Mouse (Mus musculus) bone marrow, adult 2 months (tissue): ENCODE data around the gene Mettl17. TPM values are rescaled to one million over a fixed set of nuclear protein-coding genes. Genes with fewer than 3 reads are reported as not detected.

ENCODE experiments used
- H3K27ac ChIP-seq: fragments of 200-500 bp; 2 replicates; pipeline ENCODE4 v1.5.1; 2012; ENCODE audit warnings: low read depth, mild to moderate bottlenecking, control low read depth, inconsistent platforms, low read length; ENCODE audit not compliant: control insufficient read depth, poor library complexity, insufficient read depth
- H3K4me1 ChIP-seq: fragments of 200-500 bp; 2 replicates; pipeline ENCODE4 v1.6.1; 2011; ENCODE audit warnings: low read length; ENCODE audit not compliant: control insufficient read depth, insufficient read depth
- H3K4me3 ChIP-seq: fragments of 200-500 bp; replicated peaks from 2 replicates; pipeline ENCODE3; 2011; ENCODE audit warnings: mild to moderate bottlenecking, low read depth, low read length, control low read depth; ENCODE audit not compliant: control insufficient read depth
- CTCF ChIP-seq: fragments of 200-500 bp; IDR thresholded peaks from 2 replicates; pipeline ENCODE4 v1.5.1; 2011; ENCODE audit warnings: low read length, control low read depth; ENCODE audit not compliant: control insufficient read depth, insufficient read depth
- POLR2A ChIP-seq: fragments of 200-500 bp; IDR thresholded peaks from 2 replicates; pipeline ENCODE4 v1.6.1; 2011; ENCODE audit warnings: low read depth, mild to moderate bottlenecking, control low read depth, low read length, borderline replicate concordance; ENCODE audit not compliant: control insufficient read depth
- WGBS: fragments of 180-500 bp; shearing (Covaris S2); methylation state at CpG from one replicate; pipeline ENCODE4 v1.1.7; 2018; 5-methylcytosine and 5-hydroxymethylcytosine counted together
- polyA plus RNA-seq: library from polyadenylated mRNA; stranded (reverse); fragments of >200 nt; gene quantifications from 2 replicates; pipeline ENCODE4 v1.2.4, GENCODE M21; 2011; ENCODE audit warnings: low replicate concordance; ENCODE audit not compliant: missing spikeins, insufficient read depth, insufficient read length

Gene Mettl17
- polyA plus RNA-seq, 1 experiment, result 25.1 TPM

GRCm38 (mm10) chr14:51904706-51905105 is 20.1 kb downstream of the Mettl17 start:
- TF ChIP-seq POLR2A (no peak), CTCF (no peak)
- WGBS, result 64% methylated on average over 7 of the region's 7 CpGs
- H3K27ac ChIP-seq, result no peak overlapping the region
- no peak overlapping the region for H3K4me3 ChIP-seq
- H3K4me1 ChIP-seq, result no peaks in the 10 kb centered on the region

GRCm38 (mm10) chr14:51906102-51906501 is 21.5 kb downstream of the Mettl17 start:
- no peak for TF ChIP-seq CTCF
- no peak for TF ChIP-seq POLR2A

GRCm38 (mm10) chr14:51911301-51911700 is 26.7 kb downstream of the Mettl17 start:
- no peaks in the 10 kb centered on the region; the same call in 1 of the 2 replicates for H3K4me1 ChIP-seq
- 86% methylated on average over 10 of the region's 10 CpGs for WGBS
- H3K4me3 ChIP-seq, result no peak overlapping the region
- H3K27ac ChIP-seq, result no peak overlapping the region
- TF ChIP-seq POLR2A (no peak), CTCF (no peak)

More at GRCm38 (mm10) chr14:51906102-51906501, 21.5 kb downstream of the Mettl17 start:
- 63% methylated on average over 11 of the region's 11 CpGs for WGBS
- no peak overlapping the region for H3K4me3 ChIP-seq
- H3K4me1 ChIP-seq, result no peaks in the 10 kb centered on the region
- H3K27ac ChIP-seq, result no peak overlapping the region

- Histone ChIP-seq H3K27ac (no peak overlapping the region), H3K4me1 (no peaks in the 10 kb centered on the region; the same call in 1 of the 2 replicates), H3K4me3 (peak overlapping the region; percentile 64)
- no peak for TF ChIP-seq CTCF
- TF ChIP-seq POLR2A, result no peak
- 19% methylated on average over 14 of the region's 14 CpGs for WGBS
These were observed 27.9 kb downstream of the Mettl17 start for GRCm38 (mm10) chr14:51912391-51913061.

GRCm38 (mm10) chr14:51913062-51913959 is 28.7 kb downstream of the Mettl17 start:
- under 1% methylated on average over 58 of the region's 58 CpGs for WGBS
- H3K4me3 ChIP-seq, result peak overlapping the region; percentile 64
- no peaks in the 10 kb centered on the region; the same call in 1 of the 2 replicates for H3K4me1 ChIP-seq
- H3K27ac ChIP-seq, result peak overlapping the region; percentile 66; the same call in 1 of the 2 replicates
- no peak for TF ChIP-seq POLR2A
- no peak for TF ChIP-seq CTCF

GRCm38 (mm10) chr14:51913960-51914762 is 29.5 kb downstream of the Mettl17 start, which contains the start of gene Ndrg2:
Gene Ndrg2, minus strand, starts transcription at chr14:51914158.
- H3K4me3 ChIP-seq, result peak within 1 kb of the TSS; percentile 64
- peak within 1 kb of the TSS; percentile 66; the same call in 1 of the 2 replicates for H3K27ac ChIP-seq
- WGBS, result 10% methylated on average over 22 of the region's 23 CpGs
- TF ChIP-seq CTCF (no peak), POLR2A (no peak)
- no peaks in the 10 kb centered on the region; the same call in 1 of the 2 replicates for H3K4me1 ChIP-seq

- TF ChIP-seq POLR2A (no peak), CTCF (no peak)
- 1% methylated on average over 3 of the region's 3 CpGs for WGBS
- Histone ChIP-seq H3K4me1 (no peaks in the 10 kb centered on the region; the same call in 1 of the 2 replicates), H3K27ac (no peak overlapping the region), H3K4me3 (no peak overlapping the region)
These were observed 30.4 kb downstream of the Mettl17 start for GRCm38 (mm10) chr14:51915030-51915429.

GRCm38 (mm10) chr14:51916539-51916938 is 31.9 kb downstream of the Mettl17 start:
- H3K27ac ChIP-seq, result no peak overlapping the region
- no peak overlapping the region for H3K4me3 ChIP-seq
- WGBS, result 81% methylated on average over 4 of the region's 4 CpGs
- TF ChIP-seq POLR2A, result no peak
- TF ChIP-seq CTCF, result no peak
- no peaks in the 10 kb centered on the region; the same call in 1 of the 2 replicates for H3K4me1 ChIP-seq
